ENCODE assay signal across 25 mouse cellular contexts in the genomic region with DNA sequence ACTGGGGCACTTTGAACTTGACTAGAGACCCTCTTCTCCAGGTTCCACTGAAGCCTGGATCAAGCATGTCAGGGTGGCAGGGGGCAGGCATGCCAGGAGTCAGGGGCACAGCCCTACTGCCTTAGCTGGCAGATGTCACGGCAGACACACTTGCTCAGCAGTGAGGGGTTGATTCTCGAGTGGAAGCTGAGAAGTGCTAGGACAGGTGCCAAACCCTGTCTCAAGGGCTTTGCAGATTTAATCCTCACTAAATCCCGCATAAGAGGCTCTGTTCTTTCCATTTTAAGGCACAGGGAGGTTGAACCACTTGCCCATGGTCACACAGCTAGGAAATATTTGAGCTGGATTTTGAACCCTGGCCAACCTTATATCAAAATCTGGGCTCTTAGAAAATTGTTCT.
DNase-seq lines count a peak whose midpoint lies in the region; ATAC-seq and TF ChIP-seq lines count a peak whose summit lies in the region.
"Had no signal": no experiment of that assay in that cellular context is flagged by ENCODE, and none has a peak within 500 bp of the region (broad histone marks: within the 10 kb centered on the region; RNA-seq: fewer than 3 reads in every experiment).

No protein-coding gene starts in this region.

- no peak overlapping the region for H3K4me3 ChIP-seq in hindbrain, postnatal 0 days (ENCODE audit: low read length)
- no peak overlapping the region for H3K4me3 ChIP-seq in hindbrain, embryonic 11.5 days (ENCODE audit: low read depth, low read length)
- no peak overlapping the region for H3K4me3 ChIP-seq in liver, embryonic 12.5 days
- H3K4me3 ChIP-seq: embryonic facial prominence, embryonic 13.5 days; erythroblast, embryonic 14.5 days; heart, embryonic 15.5 days; hindbrain, embryonic 12.5 days; liver, embryonic 15.5 days; stomach, embryonic 15.5 days had no signal

- no peaks in the 10 kb centered on the region for H3K4me1 ChIP-seq in hindbrain, postnatal 0 days (ENCODE audit: insufficient read depth, low read length)
- H3K4me1 ChIP-seq in hindbrain, embryonic 11.5 days (replicated peaks; ENCODE audit: control insufficient read depth, insufficient read depth, low read length), result peaks cover under 1% of the 10 kb centered on the region; the same call in 1 of the 2 replicates
- H3K4me1 ChIP-seq in liver, embryonic 12.5 days, result no peaks in the 10 kb centered on the region
- H3K4me1 ChIP-seq: heart, embryonic 15.5 days; liver, embryonic 15.5 days; stomach, embryonic 15.5 days had no signal

- no peak overlapping the region for H3K9ac ChIP-seq in hindbrain, postnatal 0 days (replicated peaks; ENCODE audit: low read length)
- H3K9ac ChIP-seq in hindbrain, embryonic 11.5 days (ENCODE audit: low read depth, low read length), result no peak overlapping the region
- no peak overlapping the region for H3K9ac ChIP-seq in liver, embryonic 12.5 days
- H3K9ac ChIP-seq: embryonic facial prominence, embryonic 13.5 days; heart, embryonic 15.5 days; hindbrain, embryonic 12.5 days; liver, embryonic 15.5 days; lung, embryonic 14.5 days; stomach, embryonic 15.5 days had no signal

- H3K36me3 ChIP-seq in hindbrain, postnatal 0 days (ENCODE audit: insufficient read depth, low read length), result no peaks in the 10 kb centered on the region
- H3K36me3 ChIP-seq in hindbrain, embryonic 11.5 days (ENCODE audit: control insufficient read depth, insufficient read depth, low read length), result no peaks in the 10 kb centered on the region
- no peaks in the 10 kb centered on the region for H3K36me3 ChIP-seq in liver, embryonic 12.5 days
- H3K36me3 ChIP-seq: embryonic facial prominence, embryonic 13.5 days; heart, embryonic 15.5 days; hindbrain, embryonic 12.5 days; liver, embryonic 15.5 days; stomach, embryonic 15.5 days had no signal

- H3K4me2 ChIP-seq in hindbrain, postnatal 0 days (ENCODE audit: low read depth, low read length), result no peak overlapping the region
- no peak overlapping the region for H3K4me2 ChIP-seq in hindbrain, embryonic 11.5 days (replicated peaks; ENCODE audit: low read depth, low read length)
- H3K4me2 ChIP-seq in liver, embryonic 12.5 days, result no peak overlapping the region
- H3K4me2 ChIP-seq: embryonic facial prominence, embryonic 13.5 days; heart, embryonic 15.5 days; hindbrain, embryonic 12.5 days; liver, embryonic 15.5 days; lung, embryonic 14.5 days; midbrain, embryonic 11.5 days; stomach, embryonic 15.5 days had no signal

- no peak for ATAC-seq in cerebellum, adult (ENCODE audit: insufficient number of reproducible peaks, low FRiP score, low TSS enrichment)
- no peak for ATAC-seq in hindbrain, postnatal 0 days
- ATAC-seq in hindbrain, embryonic 11.5 days (ENCODE audit: low FRiP score), result no peak
- no peak for ATAC-seq in liver, embryonic 12.5 days
- ATAC-seq: CD4-positive, CD25-positive, alpha-beta regulatory T cell, adult 4 months; intestine, postnatal 0 days had no signal

- WGBS in hindbrain, postnatal 0 days, result 47% methylated on average over 3 of the region's 3 CpGs
- WGBS in hindbrain, embryonic 11.5 days, result 81% methylated on average over 3 of the region's 3 CpGs
- 47% methylated on average over 3 of the region's 3 CpGs for WGBS in liver, embryonic 12.5 days (ENCODE audit: insufficient replicate concordance)

- peak; percentile 28 for DNase-seq in cerebellum, adult 9-11 months
- DNase-seq in hindbrain, postnatal 0 days (ENCODE audit: low spot score), result peak; percentile 48
- no peak for DNase-seq in hindbrain, embryonic 11.5 days (ENCODE audit: low spot score)
- DNase-seq in retina, postnatal 1 day, result peak; percentile 62
- DNase-seq in retina, embryonic 14.5 days (ENCODE audit: low spot score), result no peak
- DNase-seq in retina, postnatal 7 days (ENCODE audit: low read depth, low spot score), result peak; percentile 37
- DNase-seq: adrenal gland, postnatal 14 days; embryo, embryonic 11 days; gastrocnemius, postnatal 10 days; kidney, adult 9 months; kidney, postnatal 10 days; layer of hippocampus, postnatal 36 days; liver; lung, embryonic 14.5 days had no signal

- no peaks in the 10 kb centered on the region for H3K27me3 ChIP-seq in hindbrain, postnatal 0 days (ENCODE audit: insufficient read depth, low read length)
- no peaks in the 10 kb centered on the region for H3K27me3 ChIP-seq in hindbrain, embryonic 11.5 days (ENCODE audit: control insufficient read depth, insufficient read depth, low read length)
- no peaks in the 10 kb centered on the region for H3K27me3 ChIP-seq in liver, embryonic 12.5 days (replicated peaks)
- H3K27me3 ChIP-seq: hindbrain, embryonic 12.5 days; liver, embryonic 15.5 days had no signal

- no peak overlapping the region for H3K27ac ChIP-seq in hindbrain, postnatal 0 days
- H3K27ac ChIP-seq in hindbrain, embryonic 11.5 days (ENCODE audit: low read depth, low read length), result no peak overlapping the region
- no peak overlapping the region for H3K27ac ChIP-seq in liver, embryonic 12.5 days
- H3K27ac ChIP-seq: embryonic facial prominence, embryonic 13.5 days; heart, embryonic 15.5 days; hindbrain, embryonic 12.5 days; liver, embryonic 15.5 days; stomach, embryonic 15.5 days had no signal

- no peaks in the 10 kb centered on the region for H3K9me3 ChIP-seq in hindbrain, postnatal 0 days (ENCODE audit: low read length)
- H3K9me3 ChIP-seq in hindbrain, embryonic 11.5 days (ENCODE audit: control insufficient read depth, low read length), result no peaks in the 10 kb centered on the region
- no peaks in the 10 kb centered on the region for H3K9me3 ChIP-seq in liver, embryonic 12.5 days (replicated peaks)
- H3K9me3 ChIP-seq: embryonic facial prominence, embryonic 13.5 days; heart, embryonic 15.5 days; hindbrain, embryonic 12.5 days; liver, embryonic 15.5 days; stomach, embryonic 15.5 days had no signal

- TF ChIP-seq CTCF in hindbrain, postnatal 0 days (IDR thresholded peaks at IDR 0.05; ENCODE audit: low read depth), result no peak

Comparison
In these comparisons a context has a peak if more than half of its experiments do, and no peak if none do; other contexts are left out.
1. DNase-seq: peak in cerebellum, adult 9-11 months (single experiment), hindbrain, postnatal 0 days (single experiment), retina, postnatal 1 day (single experiment) and retina, postnatal 7 days (single experiment); none in hindbrain, embryonic 11.5 days (single experiment) and retina, embryonic 14.5 days (single experiment).